8 mouse cellular contexts compared by ENCODE assay signal in genomic region chr1:160906057-160906557, GRCm38 (mm10). TPM values are rescaled to one million over a fixed set of nuclear protein-coding genes. Genes with fewer than 3 reads are reported as not detected.
DNase-seq lines count a peak whose midpoint lies in the region; ATAC-seq and TF ChIP-seq lines count a peak whose summit lies in the region.

TSS of gene Rc3h1 (plus strand) at chr1:160906418.

- ATAC-seq in heart, embryonic 15.5 days (replicated peaks; ENCODE audit: insufficient number of reproducible peaks, insufficient read depth, low FRiP score, low read depth), result peak; percentile 93
- ATAC-seq in liver, embryonic 14.5 days (ENCODE audit: insufficient read depth), result peak; percentile 93
- peak; percentile 94 for ATAC-seq in neural tube, embryonic 11.5 days (ENCODE audit: insufficient read depth, low FRiP score, low TSS enrichment)
- ATAC-seq in stomach, postnatal 0 days (ENCODE audit: low FRiP score, low TSS enrichment), result peak; percentile 97

- TF ChIP-seq CTCF in liver, embryonic 14.5 days (IDR thresholded peaks at IDR 0.05; ENCODE audit: low read depth), result peak; percentile 60
- peak; percentile 49 for TF ChIP-seq CTCF in stomach, postnatal 0 days (IDR thresholded peaks at IDR 0.05; ENCODE audit: low read depth)

- peak within 1 kb of the TSS; percentile 98 for H3K9ac ChIP-seq in heart, embryonic 15.5 days
- peak within 1 kb of the TSS; percentile 83 for H3K9ac ChIP-seq in liver, embryonic 14.5 days (replicated peaks)
- peak within 1 kb of the TSS; percentile 97 for H3K9ac ChIP-seq in neural tube, embryonic 11.5 days (ENCODE audit: low read length)
- peak within 1 kb of the TSS; percentile 98 for H3K9ac ChIP-seq in stomach, postnatal 0 days (ENCODE audit: low read length)

- H3K36me3 ChIP-seq in forebrain, embryonic 10.5 days (replicated peaks), result peaks cover 4% of the 10 kb centered on the region; the same call in 1 of the 2 replicates
- no peaks in the 10 kb centered on the region for H3K36me3 ChIP-seq in heart, embryonic 15.5 days
- H3K36me3 ChIP-seq in liver, embryonic 14.5 days (replicated peaks; ENCODE audit: control insufficient read depth, insufficient read depth, low read depth), result no peaks in the 10 kb centered on the region
- no peaks in the 10 kb centered on the region for H3K36me3 ChIP-seq in neural tube, embryonic 11.5 days (ENCODE audit: control insufficient read depth, insufficient read depth, low read length)
- no peaks in the 10 kb centered on the region for H3K36me3 ChIP-seq in stomach, postnatal 0 days (ENCODE audit: control insufficient read depth, insufficient read depth, low read length)

- peak; percentile 99 to 100 for DNase-seq in CD8-positive naive resting alpha-beta T cell, adult 2 months (ENCODE audit: low read depth in 2 of 2, low spot score in 2 of 2)
- DNase-seq in c-Kit-positive CD71-negative TER-119-negative erythroid progenitor cells, embryonic 14.5 days (ENCODE audit: low read depth), result peak; percentile 86
- peak; percentile 97 for DNase-seq in forebrain, embryonic 10.5 days (ENCODE audit: extremely low spot score, low spot score)
- peak; percentile 95 to 96 for DNase-seq in kidney, postnatal 25 days
- DNase-seq in liver, embryonic 14.5 days (ENCODE audit: low read depth in 3 of 3, low spot score in 3 of 3), result peak; percentile 86 to 92 (median 87)
- peak; percentile 96 for DNase-seq in neural tube, embryonic 11.5 days (ENCODE audit: low spot score)
- DNase-seq in stomach, postnatal 0 days (ENCODE audit: low spot score), result peak; percentile 98

- H3K27ac ChIP-seq in forebrain, embryonic 10.5 days, result peak within 1 kb of the TSS; percentile 96
- peak within 1 kb of the TSS; percentile 97 for H3K27ac ChIP-seq in heart, embryonic 15.5 days
- H3K27ac ChIP-seq in liver, embryonic 14.5 days, result peak within 1 kb of the TSS; percentile 66
- peak within 1 kb of the TSS; percentile 87 for H3K27ac ChIP-seq in neural tube, embryonic 11.5 days (ENCODE audit: low read depth, low read length)
- H3K27ac ChIP-seq in stomach, postnatal 0 days (replicated peaks), result peak within 1 kb of the TSS; percentile 96

- no peak for TF ChIP-seq EP300 in liver, embryonic 14.5 days (IDR thresholded peaks at IDR 0.05; ENCODE audit: low read depth)
- TF ChIP-seq EP300 in stomach, postnatal 0 days (optimal IDR thresholded peaks at IDR 0.05), result no peak

- peak within 1 kb of the TSS; percentile 98 for H3K4me3 ChIP-seq in forebrain, embryonic 10.5 days
- peak within 1 kb of the TSS; percentile 100 for H3K4me3 ChIP-seq in heart, embryonic 15.5 days
- peak within 1 kb of the TSS; percentile 73 to 86 for H3K4me3 ChIP-seq in liver, embryonic 14.5 days (ENCODE audit: insufficient read depth in 1 of 2, low read depth in 2 of 2, low read length in 2 of 2)
- H3K4me3 ChIP-seq in neural tube, embryonic 11.5 days (ENCODE audit: low read depth, low read length), result peak within 1 kb of the TSS; percentile 95
- H3K4me3 ChIP-seq in stomach, postnatal 0 days (ENCODE audit: low read depth, low read length), result peak within 1 kb of the TSS; percentile 99

- H3K9me3 ChIP-seq in forebrain, embryonic 10.5 days, result no peaks in the 10 kb centered on the region
- no peaks in the 10 kb centered on the region for H3K9me3 ChIP-seq in heart, embryonic 15.5 days (replicated peaks)
- H3K9me3 ChIP-seq in liver, embryonic 14.5 days (ENCODE audit: control insufficient read depth, low read length), result no peaks in the 10 kb centered on the region
- H3K9me3 ChIP-seq in neural tube, embryonic 11.5 days (ENCODE audit: control insufficient read depth, low read length), result no peaks in the 10 kb centered on the region
- H3K9me3 ChIP-seq in stomach, postnatal 0 days (ENCODE audit: control insufficient read depth, low read length), result no peaks in the 10 kb centered on the region

- peaks cover 17% of the 10 kb centered on the region for H3K4me1 ChIP-seq in forebrain, embryonic 10.5 days
- H3K4me1 ChIP-seq in heart, embryonic 15.5 days (replicated peaks), result peaks cover 27% of the 10 kb centered on the region
- H3K4me1 ChIP-seq in liver, embryonic 14.5 days (replicated peaks; ENCODE audit: control insufficient read depth in 2 of 2, insufficient read depth in 2 of 2, low read length in 1 of 2), result peaks cover 12 to 20% of the 10 kb centered on the region in 2 experiments
- peaks cover 3% of the 10 kb centered on the region; the same call in 1 of the 2 replicates for H3K4me1 ChIP-seq in neural tube, embryonic 11.5 days (ENCODE audit: control insufficient read depth, insufficient read depth, low read length)
- H3K4me1 ChIP-seq in stomach, postnatal 0 days (replicated peaks; ENCODE audit: control insufficient read depth, insufficient read depth), result no peaks in the 10 kb centered on the region

- WGBS in forebrain, embryonic 10.5 days, result 0% methylated on average over 45 of the region's 45 CpGs
- under 1% methylated on average over 33 of the region's 45 CpGs for WGBS in heart, embryonic 15.5 days
- 0% methylated on average over 43 of the region's 45 CpGs for WGBS in liver, embryonic 14.5 days (ENCODE audit: insufficient replicate concordance)
- WGBS in neural tube, embryonic 11.5 days, result under 1% methylated on average over 34 of the region's 45 CpGs
- WGBS in stomach, postnatal 0 days, result under 1% methylated on average over 36 of the region's 45 CpGs

- H3K27me3 ChIP-seq in forebrain, embryonic 10.5 days (ENCODE audit: poor library complexity, severe bottlenecking), result peaks cover 6% of the 10 kb centered on the region; the same call in 1 of the 2 replicates
- no peaks in the 10 kb centered on the region for H3K27me3 ChIP-seq in heart, embryonic 15.5 days
- no peaks in the 10 kb centered on the region for H3K27me3 ChIP-seq in liver, embryonic 14.5 days (ENCODE audit: control insufficient read depth, insufficient read depth, low read length)
- no peaks in the 10 kb centered on the region for H3K27me3 ChIP-seq in neural tube, embryonic 11.5 days (ENCODE audit: control insufficient read depth, insufficient read depth, low read length)
- no peaks in the 10 kb centered on the region for H3K27me3 ChIP-seq in stomach, postnatal 0 days (ENCODE audit: control insufficient read depth, insufficient read depth, low read length)

- peak within 1 kb of the TSS; percentile 74 for H3K4me2 ChIP-seq in heart, embryonic 15.5 days
- peak within 1 kb of the TSS; percentile 72 for H3K4me2 ChIP-seq in liver, embryonic 14.5 days (ENCODE audit: low read depth)
- peak within 1 kb of the TSS; percentile 63 for H3K4me2 ChIP-seq in neural tube, embryonic 11.5 days (ENCODE audit: low read depth)
- peak within 1 kb of the TSS; percentile 70 for H3K4me2 ChIP-seq in stomach, postnatal 0 days (replicated peaks; ENCODE audit: low read depth)

RNA-seq across cellular contexts. Expression of gene Rc3h1, which starts in this region (rescaled TPM):
- 7.1 and 7.6 TPM in 2 replicates for polyA plus RNA-seq in forebrain, embryonic 10.5 days (2016; fragmentation: Nextera tagmentation; extraction: Ambion mirVana)
- polyA plus RNA-seq in heart, embryonic 15.5 days (2015; fragmentation: Nextera tagmentation; extraction: Ambion mirVana), result 5.9 and 7.4 TPM in 2 replicates
- polyA plus RNA-seq in liver, embryonic 14.5 days (2012; rRNA removed), result 2.6 and 2.9 TPM in 2 replicates
- 3.2 and 3.6 TPM in 2 replicates for polyA plus RNA-seq in liver, embryonic 14.5 days (2014; fragmentation: Nextera tagmentation; extraction: Ambion mirVana)
- 7.3 and 8.6 TPM in 2 replicates for polyA plus RNA-seq in neural tube, embryonic 11.5 days (2014; fragmentation: Nextera tagmentation; extraction: Ambion mirVana)
- polyA plus RNA-seq in stomach, postnatal 0 days (2015; fragmentation: Nextera tagmentation; extraction: Ambion mirVana), result 3.7 and 4.2 TPM in 2 replicates

Comparison
In these comparisons a context has a peak if more than half of its experiments do, and no peak if none do; other contexts are left out.
1. Peak in every context shown above with its lines: DNase-seq, ATAC-seq, H3K4me3 ChIP-seq and H3K27ac ChIP-seq.